Mouse (Mus musculus) fat pad, adult 2 months (tissue): ENCODE data around the gene Ntm.

ENCODE experiments used
- DNase-seq: peaks from one replicate; pipeline ENCODE4 v3.0.0-alpha.2; 2011; ENCODE audit warnings: low read depth, low spot score; ENCODE audit errors: extremely low read depth

Ntm gene

GRCm38 (mm10) chr9:29087656-29088055 is 875.3 kb downstream of the Ntm start:
- no peak for DNase-seq

- DNase-seq = no peak
Measured at GRCm38 (mm10) chr9:29087171-29087570, 875.8 kb downstream of the Ntm start.

GRCm38 (mm10) chr9:29075924-29076577 is 886.9 kb downstream of the Ntm start:
- DNase-seq = no peak

- DNase-seq = no peak
Measured at GRCm38 (mm10) chr9:29075243-29075642, 887.7 kb downstream of the Ntm start.

- DNase-seq = no peak
Measured at GRCm38 (mm10) chr9:29074494-29074893, 888.4 kb downstream of the Ntm start.

GRCm38 (mm10) chr9:29071997-29072396 is 890.9 kb downstream of the Ntm start:
- DNase-seq = no peak

- DNase-seq = no peak
Measured at GRCm38 (mm10) chr9:29067572-29067971, 895.4 kb downstream of the Ntm start.

- no peak for DNase-seq
Measured at GRCm38 (mm10) chr9:29060293-29060692, 902.6 kb downstream of the Ntm start.

GRCm38 (mm10) chr9:29058811-29059210 is 904.1 kb downstream of the Ntm start:
- DNase-seq = no peak

- no peak for DNase-seq
Measured at GRCm38 (mm10) chr9:29055637-29056036, 907.3 kb downstream of the Ntm start.

- DNase-seq = no peak
Measured at GRCm38 (mm10) chr9:29036466-29036865, 926.5 kb downstream of the Ntm start.

GRCm38 (mm10) chr9:29036058-29036457 is 926.9 kb downstream of the Ntm start:
- no peak for DNase-seq

- DNase-seq = no peak
Measured at GRCm38 (mm10) chr9:29026410-29026809, 936.5 kb downstream of the Ntm start.

- no peak for DNase-seq
Measured at GRCm38 (mm10) chr9:29025603-29026002, 937.3 kb downstream of the Ntm start.

- no peak for DNase-seq
Measured at GRCm38 (mm10) chr9:29025104-29025503, 937.8 kb downstream of the Ntm start.

GRCm38 (mm10) chr9:29016879-29017278 is 946.1 kb downstream of the Ntm start:
- DNase-seq = no peak

- DNase-seq = no peak
Measured at GRCm38 (mm10) chr9:29013881-29014280, 949.1 kb downstream of the Ntm start.

GRCm38 (mm10) chr9:29012541-29012940 is 950.4 kb downstream of the Ntm start:
- no peak for DNase-seq

GRCm38 (mm10) chr9:29011476-29011875 is 951.5 kb downstream of the Ntm start:
- no peak for DNase-seq

GRCm38 (mm10) chr9:29004534-29004933 is 958.4 kb downstream of the Ntm start:
- DNase-seq = no peak

- no peak for DNase-seq
Measured at GRCm38 (mm10) chr9:28999951-29000351, 963.0 kb downstream of the Ntm start.

GRCm38 (mm10) chr9:28977275-28977674 is 985.7 kb downstream of the Ntm start:
- DNase-seq = no peak

- no peak for DNase-seq
Measured at GRCm38 (mm10) chr9:28969455-28969854, 993.5 kb downstream of the Ntm start.
